Mouse (Mus musculus) urinary bladder, adult 2 months (tissue): ENCODE results near the gene Mark3. TPM values are rescaled to one million over a fixed set of nuclear protein-coding genes. Genes with fewer than 3 reads are reported as not detected.
"Not testable (repeated sequence)": the region's sequence is repeated elsewhere in the genome, so short reads cannot be mapped to it uniquely, and the experiment has no call there.

Experiments used
- DNase-seq: peaks from one replicate; pipeline ENCODE4 v3.0.0; 2022; ENCODE audit warnings: low spot score
- polyA plus RNA-seq: library from polyadenylated mRNA; depleted of rRNA; stranded (reverse); fragments of >200 nt; gene quantifications from 2 replicates; pipeline ENCODE4 v1.2.3, GENCODE M21; 2012; rRNA removed

The Mark3 gene
- polyA plus RNA-seq: 56.1 and 59.8 TPM in 2 replicates

DNA sequence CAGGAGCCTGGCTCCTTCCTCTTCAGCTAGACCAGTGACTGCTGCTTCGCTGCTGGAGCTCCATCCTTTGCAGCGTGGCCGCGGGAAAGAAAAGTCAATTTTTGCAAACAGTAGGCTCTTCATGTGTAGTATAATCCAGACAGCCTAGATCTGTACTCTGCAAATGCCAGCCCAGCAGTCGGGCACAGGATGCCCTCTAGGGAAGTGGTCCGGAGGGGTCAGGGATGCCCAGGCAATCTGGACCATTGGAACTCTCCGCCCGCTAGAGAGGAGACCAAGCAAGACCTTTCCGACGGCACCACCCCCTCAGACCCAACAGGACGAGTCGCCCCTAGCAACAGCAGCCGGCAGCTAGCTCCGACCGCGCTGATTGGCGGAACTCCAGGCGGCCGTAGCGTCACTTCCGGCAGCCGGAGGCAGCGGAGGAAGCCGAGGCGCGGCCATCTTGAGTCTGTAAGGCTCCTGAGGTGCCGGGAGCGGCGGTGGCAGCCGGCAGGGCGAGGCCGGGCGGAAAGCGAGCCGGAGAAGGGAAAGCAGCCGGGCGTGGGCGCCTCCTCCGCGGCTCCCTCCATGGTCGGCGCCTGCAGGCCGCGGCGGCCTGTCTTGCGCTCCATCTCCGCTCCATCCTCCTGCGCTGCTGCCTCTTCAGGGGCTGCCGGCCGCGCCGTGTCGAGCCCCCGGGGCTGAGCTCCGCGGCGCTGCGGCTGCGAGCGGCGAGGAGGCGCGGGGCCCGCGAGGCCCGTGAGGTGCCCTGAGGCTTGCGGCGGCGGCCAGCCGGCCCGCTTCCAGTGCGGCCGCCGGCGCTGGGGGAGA lies at the start of gene Mark3:
Mark3 (plus strand) TSS at position 450 of the 813 bp plus-strand sequence.
- DNase-seq: peak; percentile 93

DNA sequence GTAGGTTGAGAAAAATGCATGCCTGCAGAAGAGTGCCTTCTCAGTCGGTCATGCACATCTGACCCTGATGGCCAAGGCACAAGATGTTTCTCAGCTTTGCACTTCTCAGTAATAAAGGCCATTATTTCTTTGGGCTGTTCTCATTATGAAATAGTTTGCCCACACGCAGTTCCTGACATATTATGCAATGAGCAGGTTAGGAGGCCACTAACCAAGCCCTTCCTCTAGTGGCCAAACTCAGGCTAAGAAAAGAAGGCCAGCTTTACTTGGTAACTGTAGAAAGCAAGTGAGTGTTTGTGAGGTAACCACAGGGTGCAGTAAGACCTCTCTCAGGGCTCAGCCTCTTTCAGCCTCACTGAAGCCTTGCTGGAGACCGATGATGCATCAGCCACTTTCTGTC lies 49.4 kb upstream of the Mark3 start:
- no peak for DNase-seq

DNA sequence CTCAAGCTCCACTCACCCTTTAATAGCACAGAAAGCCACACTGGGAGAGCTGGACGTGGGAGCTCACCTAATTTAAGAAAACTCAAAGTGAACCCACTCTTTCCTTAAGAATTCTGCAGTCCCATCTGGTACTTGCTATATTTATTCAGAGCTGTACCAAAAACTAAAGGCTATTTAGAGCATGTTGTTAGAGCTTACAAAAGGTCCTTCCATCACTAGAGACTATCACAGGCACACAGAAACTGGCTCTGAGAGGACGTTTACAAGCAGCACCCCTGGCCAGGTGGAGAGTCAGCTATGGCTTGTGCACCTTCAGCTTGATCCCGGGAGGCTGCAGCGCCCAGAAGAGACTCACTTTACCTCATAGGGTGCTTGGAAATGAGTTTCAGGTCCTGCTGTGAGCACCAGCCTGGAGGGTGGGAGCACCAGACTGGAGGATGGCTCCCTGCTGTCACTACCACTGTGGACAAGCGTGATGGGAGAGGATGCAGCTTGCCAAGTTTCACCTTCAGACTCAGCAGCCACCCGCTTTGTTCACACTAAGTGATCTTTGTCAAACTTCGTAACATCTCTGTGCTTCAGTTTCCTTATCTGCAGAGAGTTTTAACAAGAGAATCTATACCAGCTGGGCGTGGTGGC lies 46.6 kb upstream of the Mark3 start:
- no peak for DNase-seq

DNA sequence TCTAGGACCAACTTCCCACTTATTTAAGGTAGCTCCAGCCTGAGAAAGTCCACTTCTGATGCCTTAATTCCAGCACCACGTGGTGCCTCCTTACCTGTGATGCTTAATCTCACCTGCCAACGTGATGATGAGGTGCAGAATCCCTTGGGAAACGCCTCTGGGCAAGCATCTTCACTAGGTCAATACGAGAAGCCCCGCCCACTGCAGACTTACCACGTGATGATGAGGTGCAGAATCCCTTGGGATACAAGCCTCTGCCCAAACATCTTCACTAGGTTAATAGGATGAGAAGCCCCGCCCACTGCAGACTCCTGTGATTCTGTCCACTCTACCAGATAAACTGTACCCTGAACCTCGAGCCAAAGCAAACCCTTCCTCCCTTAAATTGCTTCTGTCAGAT lies 45.1 kb upstream of the Mark3 start:
- DNase-seq: no peak

DNA sequence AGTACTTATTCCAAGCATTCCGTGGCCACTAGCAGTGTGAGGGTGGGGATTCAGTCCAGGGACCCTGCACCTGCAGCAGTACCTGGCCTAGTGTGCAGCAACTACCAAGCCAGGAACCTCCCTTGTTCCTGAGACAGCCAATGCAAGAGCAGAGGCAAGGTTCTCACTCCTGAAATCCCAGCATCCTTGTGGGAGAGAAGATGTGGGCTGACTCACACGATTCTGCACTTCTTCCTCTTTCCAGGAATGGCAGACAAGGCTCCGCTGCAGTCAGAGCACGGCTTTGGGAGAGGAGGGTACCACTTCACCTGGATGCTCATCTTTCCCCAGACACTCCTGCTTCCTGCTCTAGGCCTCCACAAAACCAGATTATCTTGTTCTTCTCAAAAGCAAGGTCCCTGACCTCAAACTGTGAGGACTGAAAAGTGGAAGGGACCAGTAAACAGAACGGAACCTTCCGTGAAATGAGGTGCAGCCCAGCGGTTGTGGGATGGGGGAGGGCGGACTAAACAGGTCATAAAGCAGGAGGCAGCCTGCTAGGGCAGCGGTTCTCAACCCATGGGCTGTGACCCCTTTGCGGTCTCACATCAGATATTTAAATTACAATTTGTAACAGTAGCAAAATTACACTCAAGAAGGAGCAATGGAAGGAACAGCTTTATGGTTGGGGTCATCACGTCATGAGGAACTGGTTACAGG lies 41.1 kb upstream of the Mark3 start:
- no peak for DNase-seq

DNA sequence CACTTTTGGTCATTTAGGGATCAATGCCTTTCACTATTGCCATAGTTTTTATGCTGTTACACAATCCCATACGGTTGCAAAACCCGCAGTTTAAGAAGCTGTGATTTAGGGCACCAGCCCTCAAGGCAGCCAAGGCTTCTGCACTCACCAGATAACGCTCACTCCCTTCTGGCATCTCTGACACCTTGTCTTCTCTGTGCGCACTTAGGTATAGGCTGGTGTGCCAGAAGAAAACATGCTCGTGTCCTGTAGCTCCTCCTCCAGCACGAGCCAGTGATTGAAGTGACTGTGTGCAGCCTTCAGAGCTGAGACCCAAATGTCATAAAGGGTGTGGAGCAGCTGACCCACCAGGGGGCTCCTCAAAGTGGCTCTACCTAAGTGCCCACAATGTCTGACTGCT lies 39.0 kb upstream of the Mark3 start:
- no peak for DNase-seq

DNA sequence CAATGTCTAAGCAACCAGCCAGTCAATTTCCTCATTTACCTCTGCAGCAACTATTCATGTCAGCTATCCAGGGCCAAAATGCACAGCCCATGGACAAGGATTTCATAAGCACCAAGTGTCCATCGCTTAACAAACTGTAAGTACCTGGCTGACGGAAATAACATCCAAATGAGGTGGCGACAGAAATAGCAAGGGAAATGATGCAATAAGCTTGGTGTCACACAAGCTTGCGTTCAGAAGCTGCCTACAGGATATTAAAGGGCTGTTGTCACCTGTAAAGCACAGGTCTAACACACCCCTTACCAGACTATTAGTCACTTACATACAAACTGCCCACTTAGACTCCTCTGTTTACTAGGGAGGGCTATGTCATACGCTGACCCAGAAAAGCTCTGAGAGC lies 38.6 kb upstream of the Mark3 start:
- DNase-seq: no peak

DNA sequence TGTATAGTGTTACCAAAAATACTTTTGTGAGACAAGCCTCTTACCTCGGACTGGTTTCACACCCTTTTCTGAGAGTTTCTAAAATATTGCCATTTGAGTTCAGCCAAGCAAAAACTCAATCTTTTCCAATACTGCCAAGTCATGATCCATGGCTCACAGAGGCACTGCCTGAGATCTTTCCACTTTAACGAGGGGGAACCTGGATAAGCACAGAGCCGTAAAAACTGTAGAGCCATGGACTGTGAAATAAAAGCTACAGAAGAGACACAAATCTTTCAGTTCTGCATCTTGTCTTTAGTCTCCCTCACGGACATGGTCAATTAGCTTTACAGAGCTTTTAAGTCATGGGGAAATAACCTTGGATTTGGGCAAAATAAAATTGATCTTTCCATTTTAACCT lies 37.6 kb upstream of the Mark3 start:
- DNase-seq: no peak

DNA sequence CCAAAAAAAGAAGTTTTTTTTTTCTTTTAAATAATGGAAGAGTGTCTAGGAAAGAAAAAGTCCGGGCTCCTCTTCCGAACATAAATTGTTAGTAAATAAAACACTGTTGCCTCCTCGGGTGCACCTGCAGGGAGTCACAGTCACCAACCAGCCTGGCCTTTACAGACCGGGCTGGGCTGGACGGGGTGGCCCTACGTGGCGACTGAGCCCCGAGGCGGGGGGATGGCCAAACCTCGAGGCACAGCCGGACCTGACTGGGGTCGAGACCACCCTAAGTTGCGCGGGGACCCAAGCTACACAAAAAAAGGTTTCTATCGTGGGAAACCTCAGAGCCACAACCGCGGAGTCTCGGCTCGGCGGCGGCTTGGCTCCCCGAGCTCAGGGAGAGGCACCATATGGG lies 37.0 kb upstream of the Mark3 start:
- DNase-seq: no peak

DNA sequence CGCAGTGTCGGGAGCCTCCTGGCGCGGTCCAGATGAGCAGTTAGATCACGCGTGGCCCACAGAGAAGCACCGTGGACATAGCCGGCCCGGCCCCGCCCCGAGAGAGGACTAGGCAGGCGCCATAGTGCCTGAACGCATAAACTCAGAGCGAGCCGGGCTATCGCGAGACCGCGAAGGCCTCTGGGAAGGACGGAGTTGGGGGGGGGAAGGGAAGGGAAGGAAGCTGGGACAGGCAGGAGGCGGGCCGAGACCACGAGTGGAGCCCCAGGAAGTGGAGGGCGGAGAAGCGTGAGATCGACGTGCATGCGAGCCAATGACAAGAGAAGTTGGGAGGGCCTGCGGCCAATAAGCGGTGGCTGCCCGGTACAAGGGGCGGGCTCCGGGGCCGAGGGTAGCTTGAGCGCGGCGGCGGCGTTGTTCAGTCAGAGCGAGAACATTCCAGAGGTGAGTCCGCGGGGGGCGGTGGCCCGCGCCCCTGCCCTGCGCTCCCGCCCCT lies 36.5 kb upstream of the Mark3 start, which contains the start of gene Eif5:
Eif5 (plus strand) TSS at position 221 of the 496 bp plus-strand sequence.
- peak; percentile 99 for DNase-seq

DNA sequence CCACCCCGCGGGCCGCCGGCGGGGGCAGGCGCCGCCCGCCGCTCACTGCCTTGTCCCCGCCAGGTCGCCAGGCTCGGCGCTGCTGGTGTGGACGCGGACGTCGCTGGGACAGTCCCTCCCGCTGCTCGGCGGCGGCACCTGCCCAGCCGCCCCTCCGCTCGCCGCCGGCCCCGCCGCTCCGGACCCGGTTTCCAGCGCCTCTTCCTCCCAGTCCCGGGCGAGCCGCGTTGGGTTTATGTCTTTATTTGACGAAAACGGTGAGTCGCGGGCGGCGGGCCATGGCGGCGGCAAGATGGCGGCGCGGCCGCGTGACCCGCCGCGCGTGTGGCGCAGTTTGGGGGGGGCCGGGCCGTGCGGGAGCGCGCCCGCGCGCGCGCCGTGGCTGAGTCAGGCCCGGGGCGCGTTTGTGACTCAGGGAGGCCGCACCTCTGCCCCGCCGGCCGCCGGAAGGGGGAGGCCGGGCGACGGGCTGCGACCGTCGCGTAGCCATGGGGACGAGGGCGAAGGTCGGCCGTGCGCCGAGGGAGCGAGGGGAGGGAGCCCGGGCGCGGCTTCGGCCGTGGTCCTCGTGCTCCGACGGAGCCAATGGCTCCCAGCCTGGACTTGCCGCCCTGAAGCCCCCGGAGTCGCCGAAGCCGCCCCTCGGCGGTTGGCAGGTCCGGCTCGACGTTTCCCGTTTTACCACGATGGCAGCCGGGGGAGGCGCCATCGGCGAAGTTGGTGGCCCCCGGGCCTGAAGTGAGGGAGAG lies 35.9 kb upstream of the Mark3 start:
- peak; percentile 81 for DNase-seq

DNA sequence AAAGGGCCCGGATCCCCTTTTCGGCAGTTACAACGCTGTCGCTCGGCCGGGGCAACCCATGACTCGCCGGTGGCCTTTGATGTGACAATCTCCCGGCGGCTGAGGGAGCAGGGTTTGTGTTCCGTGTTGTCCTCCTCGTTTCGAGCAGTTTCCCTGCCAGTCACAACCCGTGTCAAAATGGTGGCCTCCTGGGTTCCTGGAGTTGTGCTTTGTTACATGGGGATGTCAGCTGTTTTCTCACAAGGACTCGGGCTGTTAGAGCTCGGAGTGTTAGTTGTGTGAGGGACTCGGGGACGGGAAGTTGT lies 35.3 kb upstream of the Mark3 start:
- DNase-seq: no peak

DNA sequence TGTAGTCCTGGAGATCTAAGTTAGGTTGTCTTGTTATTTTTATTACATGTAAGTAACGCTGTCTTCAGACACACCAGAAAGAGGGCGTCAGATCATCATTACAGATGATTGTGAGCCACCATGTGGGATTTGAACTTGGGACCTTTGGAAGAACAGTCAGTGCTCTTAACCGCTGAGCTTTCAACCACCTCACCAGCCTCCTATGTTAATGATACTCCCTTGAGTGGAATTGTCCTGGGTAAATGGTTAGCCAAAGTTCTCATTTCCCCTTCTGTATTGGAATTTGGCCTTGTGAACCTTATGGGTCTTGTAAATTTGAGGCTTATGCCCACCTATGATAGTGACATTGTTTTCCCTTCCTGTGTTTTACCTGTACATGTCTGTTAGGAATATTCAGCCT lies 27.3 kb upstream of the Mark3 start:
- DNase-seq: no peak

DNA sequence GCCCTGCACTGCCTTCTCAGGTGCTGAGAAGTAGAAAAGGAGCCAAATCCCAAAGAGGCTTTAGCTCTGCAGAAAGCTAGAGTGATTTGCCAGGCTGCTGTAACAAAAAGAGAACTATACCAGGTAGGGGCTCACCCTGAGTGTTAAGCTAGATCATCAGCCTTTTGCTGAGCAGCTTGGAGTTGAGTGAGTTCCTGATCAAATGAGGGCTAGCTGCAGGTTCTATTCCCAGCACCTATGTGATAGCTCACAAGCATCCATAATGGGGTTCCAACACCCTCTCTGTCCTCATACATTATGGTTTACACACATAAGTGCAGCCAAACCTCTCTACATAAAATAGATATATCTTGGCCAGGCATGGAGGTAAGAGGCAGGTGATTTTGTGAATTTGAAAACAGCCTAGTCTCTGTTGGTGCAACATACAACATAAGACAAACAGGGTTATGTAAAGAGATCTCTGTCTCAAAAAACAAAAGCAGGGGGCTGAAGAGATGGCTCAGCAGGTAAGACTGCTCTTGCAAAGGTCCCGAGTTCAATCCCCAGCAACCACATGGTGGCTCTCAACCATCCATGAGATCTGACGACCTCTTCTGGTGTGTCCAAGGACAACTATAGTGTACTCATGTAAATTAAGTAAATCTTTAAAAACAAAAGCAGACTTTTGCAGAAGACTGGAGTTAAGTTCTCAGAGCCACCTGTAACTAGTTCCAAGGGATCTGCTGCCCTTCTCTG lies 25.6 kb upstream of the Mark3 start:
- DNase-seq: no peak

DNA sequence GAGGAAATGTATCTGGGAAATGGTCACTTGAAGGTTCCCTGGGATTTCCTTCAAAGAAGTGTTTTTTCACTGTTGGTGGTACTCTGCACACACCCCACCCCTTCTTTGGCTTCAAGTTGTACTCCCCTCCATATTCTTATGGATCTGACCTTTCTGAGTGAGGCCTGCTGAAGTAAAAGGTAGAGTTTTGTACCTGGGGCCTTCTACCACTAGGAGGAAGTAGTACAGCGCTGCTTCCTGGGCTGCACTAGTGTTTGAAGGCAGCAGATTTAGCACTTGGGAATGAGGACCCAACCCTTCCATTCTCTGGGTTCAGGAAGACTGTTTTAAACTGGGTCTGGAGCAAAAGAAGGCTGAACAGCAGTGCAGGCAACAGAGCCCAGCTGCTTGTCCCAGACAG lies 23.6 kb upstream of the Mark3 start:
- DNase-seq: no peak

DNA sequence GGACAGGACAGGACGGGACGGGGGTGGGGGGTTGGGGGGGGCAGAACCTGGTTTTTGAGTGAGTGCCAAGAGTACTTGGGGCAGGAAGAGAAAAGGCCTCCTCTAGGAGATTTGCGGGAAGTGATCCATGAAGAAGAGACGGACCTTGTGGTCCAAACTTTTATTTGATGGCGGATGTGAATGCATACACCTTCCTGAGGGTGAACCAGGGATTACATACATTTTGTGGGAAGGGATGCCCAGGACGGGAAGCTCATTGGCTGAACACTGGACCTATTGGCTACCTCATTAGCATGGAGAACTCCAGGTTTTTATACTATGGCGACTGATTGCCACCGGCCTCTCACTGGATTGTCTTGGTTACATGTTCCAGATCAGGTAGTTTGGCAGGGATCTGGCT lies 22.0 kb upstream of the Mark3 start:
- no peak for DNase-seq

DNA sequence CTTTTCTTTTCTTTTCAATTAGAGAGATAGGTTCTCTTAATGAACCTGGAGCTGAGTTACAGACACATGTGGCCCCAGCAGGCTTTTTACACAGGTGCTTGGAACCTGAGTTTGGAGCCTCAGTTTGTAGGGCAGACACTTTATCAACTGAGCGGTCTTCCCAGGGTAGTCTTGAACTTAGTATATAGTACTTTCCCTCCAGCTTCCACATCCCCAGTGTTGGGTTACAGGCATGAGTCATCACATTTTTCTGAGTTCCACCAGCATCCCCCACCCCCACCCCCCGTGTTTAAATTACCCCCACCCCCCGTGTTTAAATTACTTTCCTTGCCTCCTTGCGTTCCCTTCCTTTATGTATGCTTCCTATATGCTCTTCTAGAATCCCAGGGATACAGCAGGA lies 19.0 kb upstream of the Mark3 start:
- DNase-seq: no peak

DNA sequence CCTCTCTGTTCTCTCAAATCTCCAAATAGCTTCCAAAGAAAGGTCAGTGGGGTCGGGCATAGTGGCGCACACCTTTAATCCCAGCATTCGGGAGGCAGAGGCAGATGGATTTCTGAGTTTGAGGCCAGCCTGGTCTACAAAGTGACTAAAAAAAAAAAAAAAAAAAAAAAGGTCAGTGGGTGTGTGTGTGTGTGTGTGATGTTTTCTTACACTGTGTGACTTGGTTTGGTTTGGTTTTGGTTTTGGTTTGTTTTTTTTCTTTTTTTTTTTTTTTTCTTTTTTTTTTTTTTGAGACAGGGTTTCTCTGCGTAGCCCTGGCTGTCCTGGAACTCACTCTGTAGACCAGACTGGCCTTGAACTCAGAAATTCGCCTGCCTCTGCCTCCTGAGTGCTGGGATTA lies 18.4 kb upstream of the Mark3 start:
- DNase-seq: not testable (repeated sequence)

DNA sequence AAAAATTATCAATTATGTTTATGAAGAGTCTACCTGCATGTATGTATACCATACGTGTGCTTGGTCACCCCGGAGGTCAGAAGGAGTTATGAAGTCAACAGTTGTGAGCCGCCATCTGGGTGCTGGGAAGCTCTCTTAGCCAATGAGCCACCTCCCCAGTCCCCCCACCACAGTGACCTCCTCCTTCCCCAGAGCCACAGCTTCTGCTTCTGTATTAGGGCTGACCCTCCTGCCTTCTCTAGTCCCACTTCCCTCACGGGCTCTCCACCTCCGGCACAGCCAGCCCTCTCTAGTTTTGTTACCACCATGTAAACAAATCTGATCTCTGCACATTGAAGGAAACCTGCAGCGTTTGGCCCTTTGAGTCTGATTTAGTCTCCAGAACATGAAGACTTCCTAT lies 16.8 kb upstream of the Mark3 start:
- no peak for DNase-seq

DNA sequence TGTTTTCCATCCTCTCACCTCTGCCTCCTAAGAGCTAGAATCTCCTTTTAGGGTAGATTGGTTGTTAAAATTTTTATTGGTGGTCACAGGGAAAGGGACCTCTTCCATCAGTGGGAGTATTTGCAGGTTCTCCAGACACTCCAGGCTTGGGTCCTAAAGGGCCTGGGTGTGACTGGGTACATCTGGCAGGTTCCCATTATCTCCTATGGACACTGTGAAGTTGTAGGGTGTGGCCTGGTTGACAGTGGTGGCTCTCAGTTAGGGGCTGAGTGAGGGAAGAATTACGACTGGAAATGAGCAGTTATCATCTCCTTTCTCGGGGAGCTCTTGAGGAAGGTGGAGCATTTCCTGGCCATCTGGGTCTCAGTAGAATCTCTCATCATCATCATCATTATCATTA lies 15.7 kb upstream of the Mark3 start:
- DNase-seq: no peak

DNA sequence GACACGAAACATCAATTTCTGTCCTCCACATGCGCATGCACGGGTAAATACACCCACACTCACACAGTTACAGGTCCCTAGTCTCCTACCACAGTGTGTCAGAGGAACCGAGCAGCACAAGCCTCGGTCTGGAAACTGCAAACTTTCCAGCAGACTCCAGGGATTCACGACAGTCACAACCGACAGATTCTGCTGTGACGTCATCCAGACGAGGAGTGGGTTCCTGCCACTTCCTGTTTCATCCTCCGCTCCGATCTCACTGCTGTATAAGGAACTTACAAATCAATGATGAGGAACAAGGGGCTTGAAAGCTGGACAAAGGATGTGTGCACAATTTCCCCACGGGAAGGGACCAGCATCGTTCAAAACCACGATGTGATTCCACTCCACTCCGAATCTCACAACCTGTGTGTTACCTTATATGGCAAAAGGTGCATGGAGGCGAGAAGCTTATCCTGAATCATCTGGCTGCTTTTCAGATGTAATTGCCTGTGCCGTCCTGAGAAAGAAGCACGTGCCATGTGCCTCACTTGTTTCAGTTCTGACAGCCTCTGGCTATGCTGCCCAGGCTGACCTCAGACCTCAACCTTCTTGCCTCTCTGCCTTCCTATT lies 14.6 kb upstream of the Mark3 start:
- no peak for DNase-seq
